Mouse (Mus musculus) G1E (cell line): ENCODE data around the gene Zfp839. TPM values are rescaled to one million over a fixed set of nuclear protein-coding genes. Genes with fewer than 3 reads are reported as not detected.

Experiments
- ATAC-seq: 2 replicates; pipeline ENCODE4 v1.8.0; 2016; ENCODE audit warnings: mild to moderate bottlenecking; ENCODE audit not compliant: insufficient number of reproducible peaks, poor library complexity, low FRiP score, severe bottlenecking; ENCODE audit errors: extremely low read depth
- DNase-seq: peaks from one replicate; pipeline ENCODE4 v3.0.0; 2012; ENCODE audit warnings: low spot score
- H3K27me3 ChIP-seq: 2 replicates; pipeline ENCODE4 v1.6.1; 2012; ENCODE audit warnings: mild to moderate bottlenecking, low read length, inconsistent platforms; ENCODE audit not compliant: insufficient read depth
- H3K36me3 ChIP-seq: replicated peaks from 2 replicates; pipeline ENCODE3; 2012; ENCODE audit warnings: mild to moderate bottlenecking, inconsistent platforms
- H3K4me1 ChIP-seq: 2 replicates; pipeline ENCODE4 v1.6.1; 2012; ENCODE audit warnings: low read depth, low read length, inconsistent platforms, mixed read lengths; ENCODE audit not compliant: insufficient read depth
- H3K4me3 ChIP-seq: 2 replicates; pipeline ENCODE4 v1.5.1; 2012; ENCODE audit warnings: low read depth, mild to moderate bottlenecking, inconsistent platforms, low read length, moderate library complexity, mixed read lengths
- H3K9me3 ChIP-seq: replicated peaks from 2 replicates; pipeline ENCODE4 v1.6.1; 2012; ENCODE audit warnings: inconsistent platforms
- CTCF ChIP-seq: IDR thresholded peaks from 2 replicates; pipeline ENCODE4 v1.5.1; 2012; ENCODE audit warnings: low read depth, low read length, inconsistent platforms, mixed read lengths
- GATA1 ChIP-seq: IDR thresholded peaks from 2 replicates; pipeline ENCODE4 v1.6.1; 2012; ENCODE audit warnings: borderline replicate concordance, low read length, inconsistent platforms, mixed read lengths
- GATA2 ChIP-seq: IDR thresholded peaks from 2 replicates; pipeline ENCODE4 v1.6.1; 2012; ENCODE audit warnings: low read depth, low read length, inconsistent platforms, borderline replicate concordance
- POLR2AphosphoS5 ChIP-seq: IDR thresholded peaks from 2 replicates; pipeline ENCODE4 v1.6.1; 2012; ENCODE audit warnings: low read depth, low read length, inconsistent platforms; ENCODE audit not compliant: insufficient replicate concordance
- TAL1 ChIP-seq: conservative IDR thresholded peaks from 2 replicates; pipeline ENCODE4 v1.6.1; 2012; ENCODE audit warnings: low read depth, low read length, inconsistent platforms, mixed read lengths
- polyA plus RNA-seq: library from polyadenylated mRNA; stranded (reverse); fragments of >175 nt; gene quantifications from 2 replicates; pipeline ENCODE4 v1.2.3, GENCODE M21; 2012
- total RNA-seq, 2 experiments: library from RNA; stranded (forward) in 1 of 2; stranded (reverse) in 1 of 2; fragments of 200-1000 nt in 1 of 2; fragments of >200 nt in 1 of 2; fragmentation: Nextera tagmentation in 1 of 2; gene quantifications; 2 replicates each; pipeline ENCODE4 v1.2.3; 2014 to 2017

Zfp839 gene
- total and polyA plus RNA-seq, 3 experiments = 7.0 to 8.1 (median 7.9) TPM

GRCm38 (mm10) chr12:110808848-110809247 lies 41.2 kb upstream of the Zfp839 start:
- ATAC-seq (no peak), DNase-seq (no peak)
- Histone ChIP-seq H3K4me3 (no peak overlapping the region), H3K36me3 (peaks cover 44% of the 10 kb centered on the region), H3K9me3 (no peaks in the 10 kb centered on the region), H3K27me3 (no peaks in the 10 kb centered on the region), H3K4me1 (no peaks in the 10 kb centered on the region)
- no peak for TF ChIP-seq TAL1

GRCm38 (mm10) chr12:110813132-110813531 lies 36.9 kb upstream of the Zfp839 start:
- ATAC-seq (no peak), DNase-seq (no peak)
- H3K4me3 ChIP-seq = no peak overlapping the region
- H3K4me1 ChIP-seq = no peaks in the 10 kb centered on the region
- peaks cover 4% of the 10 kb centered on the region; the same call in 1 of the 2 replicates for H3K27me3 ChIP-seq
- H3K36me3 ChIP-seq = peaks cover 6% of the 10 kb centered on the region
- peaks cover 4% of the 10 kb centered on the region for H3K9me3 ChIP-seq
- TF ChIP-seq CTCF = no peak
- TF ChIP-seq TAL1 = no peak
- TF ChIP-seq GATA1 = no peak
- TF ChIP-seq GATA2 = no peak
- no peak for TF ChIP-seq POLR2AphosphoS5

- ATAC-seq = no peak
- Histone ChIP-seq H3K27me3 (peaks cover 5% of the 10 kb centered on the region; the same call in 1 of the 2 replicates), H3K9me3 (peaks cover 6% of the 10 kb centered on the region), H3K4me1 (no peaks in the 10 kb centered on the region), H3K36me3 (peaks cover 2% of the 10 kb centered on the region), H3K4me3 (no peak overlapping the region)
- TF ChIP-seq POLR2AphosphoS5 = no peak
- no peak for TF ChIP-seq CTCF
- TF ChIP-seq TAL1 = no peak
- no peak for TF ChIP-seq GATA1
- no peak for TF ChIP-seq GATA2
- no peak for DNase-seq
Measured at GRCm38 (mm10) chr12:110813624-110814023, 36.4 kb upstream of the Zfp839 start.

DNA sequence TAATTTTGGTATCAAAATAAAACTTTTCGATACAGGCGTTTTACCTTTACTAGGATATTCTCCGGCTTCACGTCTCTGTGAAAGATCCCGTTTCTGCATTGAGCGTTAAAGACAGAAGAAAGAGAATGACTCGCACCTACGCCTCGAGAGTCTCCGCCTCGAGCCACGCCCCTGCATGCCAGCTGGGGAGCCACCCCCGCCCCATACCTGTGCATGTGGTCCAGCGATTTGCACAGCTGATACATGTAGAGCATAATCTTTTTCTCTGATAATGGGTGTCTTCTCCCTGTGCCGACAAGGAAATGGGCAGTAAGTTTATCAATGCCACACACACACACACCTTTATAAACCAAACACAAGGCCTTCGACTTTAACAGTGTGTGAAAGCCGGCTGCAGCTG lies 35.1 kb upstream of the Zfp839 start:
- peaks cover 2% of the 10 kb centered on the region for H3K36me3 ChIP-seq
- no peak overlapping the region for H3K4me3 ChIP-seq
- 0 out of 2 replicates have a peak, but pooled peaks cover 2% of the 10 kb centered on the region for H3K4me1 ChIP-seq
- DNase-seq (no peak), ATAC-seq (no peak)
- H3K27me3 ChIP-seq = peaks cover 7% of the 10 kb centered on the region; the same call in 1 of the 2 replicates
- TF ChIP-seq CTCF (no peak), POLR2AphosphoS5 (no peak), GATA1 (no peak)
- peaks cover 6% of the 10 kb centered on the region for H3K9me3 ChIP-seq

DNA sequence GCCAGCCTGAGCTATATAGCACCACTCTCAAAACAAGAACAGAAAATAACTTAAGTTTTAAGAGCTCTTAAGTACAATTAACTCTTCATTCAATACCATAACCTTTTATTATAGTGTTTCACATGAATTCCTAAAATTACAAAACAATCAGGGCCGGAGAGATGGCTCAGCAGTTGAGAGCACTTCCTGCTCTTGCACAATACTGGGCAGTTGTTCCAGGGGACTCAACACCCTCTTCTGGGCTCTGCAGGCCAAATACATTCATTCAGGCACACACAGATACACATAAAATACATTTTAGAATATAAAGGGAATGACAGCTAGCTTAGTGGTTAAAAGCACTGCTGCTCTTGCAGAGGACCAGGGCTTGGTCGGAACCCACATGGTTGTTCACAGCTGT lies 33.2 kb upstream of the Zfp839 start:
- Histone ChIP-seq H3K27me3 (peaks cover 12% of the 10 kb centered on the region), H3K4me3 (no peak overlapping the region), H3K36me3 (no peaks in the 10 kb centered on the region), H3K9me3 (peaks cover 6% of the 10 kb centered on the region), H3K4me1 (peaks cover 4% of the 10 kb centered on the region)
- no peak for ATAC-seq
- DNase-seq = no peak
- TF ChIP-seq POLR2AphosphoS5 (no peak), GATA2 (no peak)

- peaks cover 18% of the 10 kb centered on the region for H3K27me3 ChIP-seq
- peaks cover 11% of the 10 kb centered on the region for H3K4me1 ChIP-seq
- no peaks in the 10 kb centered on the region for H3K36me3 ChIP-seq
- DNase-seq (no peak), ATAC-seq (no peak)
- TF ChIP-seq TAL1 = no peak
- no peak for TF ChIP-seq POLR2AphosphoS5
- no peak for TF ChIP-seq CTCF
- no peak for TF ChIP-seq GATA2
- no peak for TF ChIP-seq GATA1
- no peak overlapping the region for H3K4me3 ChIP-seq
- peaks cover 6% of the 10 kb centered on the region for H3K9me3 ChIP-seq
Measured at GRCm38 (mm10) chr12:110819367-110819766, 30.7 kb upstream of the Zfp839 start.

- Histone ChIP-seq H3K9me3 (peaks cover 6% of the 10 kb centered on the region), H3K36me3 (no peaks in the 10 kb centered on the region), H3K27me3 (peaks cover 31% of the 10 kb centered on the region), H3K4me3 (no peak overlapping the region), H3K4me1 (peaks cover 11% of the 10 kb centered on the region)
- ATAC-seq (no peak), DNase-seq (no peak)
- TF ChIP-seq GATA1 (no peak), CTCF (no peak), GATA2 (no peak), TAL1 (no peak), POLR2AphosphoS5 (no peak)
Measured at GRCm38 (mm10) chr12:110821787-110822186, 28.3 kb upstream of the Zfp839 start.
